Mouse (Mus musculus): ENCODE measurements around the gene Olfr726. TPM values are rescaled to one million over a fixed set of nuclear protein-coding genes. Genes with fewer than 3 reads are reported as not detected.

The Olfr726 gene
- polyA plus RNA-seq (2012; rRNA removed): not detected in 2 replicates

DNA sequence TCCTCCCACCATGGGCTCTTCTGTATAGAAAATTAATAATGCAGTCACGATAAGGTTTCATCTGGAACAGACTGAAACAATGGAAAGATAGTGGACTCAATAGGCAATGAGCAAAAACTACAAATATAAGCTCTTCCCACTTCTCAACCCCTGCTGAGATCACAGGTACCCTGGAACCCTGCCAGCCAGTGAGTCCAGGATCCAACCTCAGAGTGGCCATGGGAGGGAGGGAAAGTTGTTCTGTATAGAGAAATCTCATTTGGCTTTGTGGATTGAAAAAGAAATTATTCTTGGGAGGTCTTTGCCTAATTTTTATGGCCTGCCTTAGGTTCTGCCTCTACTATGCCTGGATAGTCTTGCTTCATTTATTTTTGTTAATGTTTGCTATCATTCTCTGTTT, at the start of gene Olfr726:
Gene Olfr726, minus strand, starts transcription at position 101 of the 400 bp plus-strand sequence.

GRCm38 (mm10) chr14:50122886-50123285, 32.1 kb upstream of the Olfr726 start, which contains the start of gene Olfr727:
Gene Olfr727 (plus strand): TSS chr14:50123186.

DNA sequence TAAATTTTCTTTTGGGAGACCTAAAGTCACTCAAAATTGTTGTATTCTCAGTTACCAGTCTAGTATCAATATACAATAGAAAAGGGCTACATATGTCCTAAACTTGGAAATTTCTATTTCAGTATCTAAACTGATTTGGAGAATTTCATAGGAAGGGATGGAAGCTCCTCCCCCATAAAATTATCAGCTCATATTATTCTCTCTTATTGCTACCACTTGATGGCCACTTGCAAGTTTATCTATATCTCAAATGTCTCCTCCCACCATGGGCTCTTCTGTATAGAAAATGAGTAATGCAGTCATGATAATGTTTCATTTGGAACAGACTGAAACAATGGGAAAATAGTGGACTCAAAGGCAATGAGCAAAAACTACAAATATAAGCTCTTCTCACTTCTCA, 50.5 kb downstream of the Olfr726 start, which contains the start of gene Olfr725:
Gene Olfr725, minus strand, starts transcription at position 101 of the 400 bp plus-strand sequence.

Other genes with a start within 250 kb of the Olfr726 start
- not detected in 2 replicates for gene Olfr722, start 189.0 kb downstream of the Olfr726 start, polyA plus RNA-seq (2012; rRNA removed)
- gene Olfr723, start 159.2 kb downstream of the Olfr726 start, polyA plus RNA-seq (2012; rRNA removed): not detected in 2 replicates
- not detected in 2 replicates for gene Olfr724, start 127.7 kb downstream of the Olfr726 start, polyA plus RNA-seq (2012; rRNA removed)
- gene Olfr725, start 50.6 kb downstream of the Olfr726 start, polyA plus RNA-seq (2012; rRNA removed): not detected in 2 replicates
- not detected in 2 replicates for gene Olfr727, start 32.2 kb upstream of the Olfr726 start, polyA plus RNA-seq (2012; rRNA removed)
- gene Olfr728, start 51.7 kb upstream of the Olfr726 start, polyA plus RNA-seq (2012; rRNA removed): not detected in 2 replicates
- gene Olfr729, start 62.0 kb upstream of the Olfr726 start, polyA plus RNA-seq (2012; rRNA removed): not detected in 2 replicates
- not detected in 2 replicates for gene Olfr730, start 97.2 kb upstream of the Olfr726 start, polyA plus RNA-seq (2012; rRNA removed)
- gene Olfr731, start 150.9 kb upstream of the Olfr726 start, polyA plus RNA-seq (2012; rRNA removed): not detected in 2 replicates
- gene Olfr732, start 193.3 kb upstream of the Olfr726 start, polyA plus RNA-seq (2012; rRNA removed): not detected in 2 replicates
- gene Olfr733, start 210.6 kb upstream of the Olfr726 start, polyA plus RNA-seq (2012; rRNA removed): not detected in 2 replicates
- gene Olfr734, start 235.8 kb upstream of the Olfr726 start, polyA plus RNA-seq (2012; rRNA removed): not detected in 2 replicates

Data from colon, adult 2 months (tissue).